Mouse (Mus musculus) skeletal muscle tissue, adult 2 months (tissue): ENCODE measurements around the gene Exoc6.

Experiments used
- DNase-seq: peaks from one replicate; pipeline ENCODE4 v3.0.0-alpha.2; 2012; ENCODE audit warnings: low read depth, low spot score

Exoc6 gene

GRCm38 (mm10) chr19:37686941-37687850, 137.0 kb downstream of the Exoc6 start:
- no peak for DNase-seq

DNA sequence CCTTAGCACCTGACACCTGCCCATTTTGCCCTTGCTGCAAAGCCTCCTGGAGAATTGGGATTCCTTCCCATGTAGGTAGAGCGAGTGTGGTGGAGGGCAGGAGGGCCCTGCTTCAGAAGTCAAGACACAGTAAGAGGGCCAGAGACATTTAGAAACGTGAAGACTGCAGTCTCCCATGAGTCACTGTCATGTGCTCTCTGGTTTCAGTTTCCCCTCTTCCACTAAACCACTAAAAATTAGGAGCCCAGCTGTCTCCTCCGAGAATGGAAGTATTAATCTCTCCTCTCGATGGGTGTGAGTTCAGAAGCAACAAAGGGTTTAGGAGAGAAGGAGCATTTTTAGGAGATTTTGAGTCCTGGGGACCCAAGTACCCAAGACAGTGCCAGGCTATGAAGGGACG, 139.3 kb downstream of the Exoc6 start:
- peak; percentile 4 for DNase-seq

GRCm38 (mm10) chr19:37690716-37691115, 140.5 kb downstream of the Exoc6 start:
- DNase-seq: no peak

DNA sequence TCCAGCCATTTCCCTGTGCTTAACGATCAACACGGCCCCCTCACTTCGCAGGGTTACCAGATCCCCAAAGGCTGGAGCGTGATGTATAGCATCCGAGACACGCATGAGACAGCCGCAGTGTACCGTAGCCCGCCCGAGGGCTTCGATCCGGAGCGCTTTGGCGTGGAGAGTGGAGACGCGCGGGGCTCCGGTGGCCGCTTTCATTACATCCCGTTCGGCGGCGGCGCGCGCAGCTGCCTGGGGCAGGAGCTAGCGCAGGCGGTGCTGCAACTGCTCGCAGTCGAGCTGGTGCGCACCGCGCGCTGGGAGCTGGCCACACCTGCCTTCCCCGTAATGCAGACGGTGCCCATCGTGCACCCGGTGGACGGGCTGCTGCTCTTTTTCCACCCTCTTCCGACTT, 142.7 kb downstream of the Exoc6 start:
- no peak for DNase-seq

DNA sequence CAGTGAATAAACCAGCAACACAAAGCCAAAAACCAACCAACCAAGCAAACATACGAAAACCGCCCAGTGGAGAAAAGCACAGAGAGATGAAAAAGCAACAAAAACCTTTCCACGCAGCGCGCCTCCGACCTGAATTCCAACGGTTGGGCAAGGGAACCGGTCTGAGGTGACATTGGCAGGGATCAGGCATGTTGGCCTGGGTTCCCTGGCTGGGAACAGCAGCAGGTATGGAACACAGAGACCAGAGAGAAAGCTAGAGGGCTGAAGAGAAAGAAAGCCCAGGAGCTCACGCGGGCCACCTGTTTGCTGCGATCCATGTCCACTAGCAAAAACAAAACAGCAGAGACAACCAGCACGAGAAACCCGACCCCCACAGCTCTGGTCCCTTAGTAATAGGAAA, 144.9 kb downstream of the Exoc6 start:
- no peak for DNase-seq

GRCm38 (mm10) chr19:37695762-37696602, 145.8 kb downstream of the Exoc6 start:
- DNase-seq: no peak

DNA sequence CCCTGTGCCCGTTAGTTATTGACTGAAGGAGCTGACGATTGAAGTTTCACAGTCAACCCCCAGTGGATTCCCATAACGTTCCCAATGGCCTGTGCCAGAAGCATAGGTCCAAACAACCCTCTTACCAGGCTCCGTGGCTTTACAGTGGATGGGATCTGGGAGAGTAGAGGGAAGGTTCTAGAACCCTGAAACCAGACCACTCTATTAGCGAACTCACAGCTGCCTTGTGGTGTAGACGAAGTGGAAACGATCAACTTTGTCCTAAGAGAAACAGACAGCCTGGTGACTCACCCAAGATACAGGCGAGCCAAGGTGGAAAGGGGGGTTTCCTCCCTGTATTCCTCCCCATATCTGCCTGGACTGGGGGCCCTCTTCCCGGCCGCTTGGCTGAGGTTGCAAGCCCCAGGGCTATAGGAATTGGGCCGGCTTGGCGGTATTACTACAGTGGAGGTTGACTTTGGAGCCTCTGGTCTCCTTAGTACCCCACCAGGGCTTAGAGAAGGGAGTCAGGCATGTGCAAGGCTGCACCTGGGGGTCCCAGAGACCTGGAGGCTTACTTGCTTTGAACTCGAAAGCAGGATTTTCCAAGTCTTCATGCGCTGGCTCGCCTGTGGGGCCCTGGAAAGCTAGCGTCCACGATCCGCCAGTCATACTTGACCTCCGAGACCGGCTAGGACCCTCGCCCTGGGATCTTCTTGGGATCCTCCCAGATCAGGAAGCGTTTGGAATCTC, 146.6 kb downstream of the Exoc6 start:
- DNase-seq: no peak

GRCm38 (mm10) chr19:37697335-37697636, 147.1 kb downstream of the Exoc6 start:
- DNase-seq: no peak

DNA sequence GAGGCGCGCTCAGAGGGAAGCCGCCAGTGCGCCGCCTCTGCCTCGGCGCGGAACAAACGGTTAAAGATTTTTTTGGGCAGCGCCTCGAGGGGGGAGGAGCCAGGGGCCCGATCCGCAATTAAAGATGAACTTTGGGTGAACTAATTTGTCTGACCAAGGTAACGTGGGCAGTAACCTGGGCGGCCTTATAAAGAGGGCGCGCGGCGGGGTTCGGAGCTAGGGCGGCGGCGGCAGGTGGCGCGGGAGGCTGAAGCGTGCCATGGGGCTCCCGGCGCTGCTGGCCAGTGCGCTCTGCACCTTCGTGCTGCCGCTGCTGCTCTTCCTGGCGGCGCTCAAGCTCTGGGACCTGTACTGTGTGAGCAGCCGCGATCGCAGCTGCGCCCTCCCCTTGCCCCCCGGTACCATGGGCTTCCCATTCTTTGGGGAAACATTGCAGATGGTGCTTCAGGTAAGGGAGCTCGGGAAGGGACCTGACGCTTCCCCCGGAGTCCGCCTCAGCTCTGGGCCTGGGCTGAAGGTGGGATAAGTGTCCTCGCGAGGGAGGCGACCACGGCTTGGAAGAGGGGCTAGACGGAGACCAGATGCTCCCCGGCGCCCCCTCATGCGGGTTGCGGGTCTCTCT, 147.5 kb downstream of the Exoc6 start, which contains the start of gene Cyp26a1:
Cyp26a1 (plus strand) TSS at position 148 of the 622 bp plus-strand sequence.
- DNase-seq: no peak

- DNase-seq: no peak
These were observed 148.3 kb downstream of the Exoc6 start for GRCm38 (mm10) chr19:37698273-37699160.

DNA sequence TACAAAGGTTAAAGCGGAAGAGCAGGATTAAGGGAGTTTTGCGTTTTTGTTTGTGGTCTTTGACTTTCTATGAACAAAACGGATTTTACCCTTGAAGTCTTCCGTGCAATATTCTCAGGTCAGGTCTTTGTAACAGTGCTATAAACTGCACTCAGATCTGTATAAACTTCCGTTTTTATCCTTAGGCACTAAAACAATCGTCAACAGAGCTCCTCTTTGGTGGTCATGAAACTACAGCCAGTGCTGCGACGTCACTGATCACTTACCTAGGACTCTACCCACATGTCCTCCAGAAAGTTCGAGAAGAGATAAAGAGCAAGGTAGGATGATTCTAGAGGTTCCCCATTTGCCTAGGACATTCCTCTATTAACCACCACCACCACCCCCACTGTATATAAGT, 149.5 kb downstream of the Exoc6 start:
- DNase-seq: no peak

GRCm38 (mm10) chr19:37702377-37703076, 152.3 kb downstream of the Exoc6 start:
- no peak for DNase-seq

DNA sequence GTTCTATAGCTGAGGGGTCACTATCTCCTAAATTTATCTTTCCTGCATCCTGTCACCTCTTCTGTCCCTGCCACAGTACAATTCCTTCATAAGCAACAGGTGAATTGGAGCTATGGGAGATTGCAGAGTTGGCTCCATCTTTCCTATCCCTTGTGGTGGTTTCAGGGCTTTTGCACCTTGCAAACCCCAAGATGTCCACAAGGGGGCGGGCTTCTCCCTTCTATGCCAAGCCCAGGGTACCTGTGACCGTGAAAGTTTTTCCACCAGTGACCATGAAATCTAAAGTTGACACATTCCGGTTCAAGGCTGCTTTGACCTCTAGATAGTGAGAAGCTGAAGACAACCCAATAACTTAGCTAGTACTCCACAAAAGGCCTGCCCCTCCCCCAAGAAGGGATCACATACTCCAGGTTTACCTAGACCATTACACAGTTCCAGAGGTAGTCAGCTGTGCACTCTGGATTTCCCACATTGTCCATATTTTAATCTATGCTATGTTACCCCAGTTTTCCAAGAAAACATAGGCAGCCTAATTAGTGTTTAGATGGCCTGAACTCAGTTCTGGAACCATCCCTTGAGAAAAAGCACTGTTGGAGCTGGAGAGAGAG, 153.8 kb downstream of the Exoc6 start:
- peak; percentile 18 for DNase-seq

GRCm38 (mm10) chr19:37705722-37706121, 155.5 kb downstream of the Exoc6 start:
- DNase-seq: no peak

DNA sequence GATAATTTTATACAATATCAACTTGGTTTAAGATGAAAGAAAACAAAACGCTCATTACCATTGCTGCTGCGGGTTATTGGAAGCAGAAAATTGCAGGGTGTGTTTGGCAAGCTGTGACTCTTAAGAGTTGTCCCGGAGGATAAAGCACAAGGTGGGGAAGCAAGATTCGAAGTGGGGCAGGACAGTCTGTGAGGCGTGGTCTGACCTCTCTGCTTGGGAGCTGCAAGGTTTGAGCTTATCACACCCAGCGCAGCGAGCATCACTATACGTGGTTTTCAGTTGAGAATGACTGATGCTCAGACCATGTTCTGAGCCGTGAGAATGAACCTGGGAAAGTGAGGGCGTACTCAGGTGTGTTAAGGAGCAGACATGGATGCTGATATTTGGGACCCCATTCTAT, 164.5 kb downstream of the Exoc6 start:
- DNase-seq: no peak

DNA sequence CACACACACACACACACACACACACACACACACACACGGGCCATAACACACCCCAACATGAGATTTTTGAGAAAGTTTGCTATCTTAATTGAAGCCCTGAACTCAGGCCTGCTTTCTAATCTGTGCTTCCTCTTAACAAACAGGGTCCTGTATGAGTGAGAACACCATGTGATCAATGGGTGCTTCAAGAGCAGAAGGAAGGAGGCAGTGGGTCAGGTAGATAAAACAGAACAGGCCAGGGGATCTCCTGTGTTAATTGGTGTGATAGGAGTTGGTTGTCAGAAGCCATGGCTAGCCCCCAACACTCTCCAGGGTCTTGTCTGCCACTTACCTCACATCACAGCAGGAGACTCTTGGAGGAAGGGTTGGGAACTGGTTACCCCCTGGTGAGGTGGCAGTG, 165.8 kb downstream of the Exoc6 start:
- no peak for DNase-seq

DNA sequence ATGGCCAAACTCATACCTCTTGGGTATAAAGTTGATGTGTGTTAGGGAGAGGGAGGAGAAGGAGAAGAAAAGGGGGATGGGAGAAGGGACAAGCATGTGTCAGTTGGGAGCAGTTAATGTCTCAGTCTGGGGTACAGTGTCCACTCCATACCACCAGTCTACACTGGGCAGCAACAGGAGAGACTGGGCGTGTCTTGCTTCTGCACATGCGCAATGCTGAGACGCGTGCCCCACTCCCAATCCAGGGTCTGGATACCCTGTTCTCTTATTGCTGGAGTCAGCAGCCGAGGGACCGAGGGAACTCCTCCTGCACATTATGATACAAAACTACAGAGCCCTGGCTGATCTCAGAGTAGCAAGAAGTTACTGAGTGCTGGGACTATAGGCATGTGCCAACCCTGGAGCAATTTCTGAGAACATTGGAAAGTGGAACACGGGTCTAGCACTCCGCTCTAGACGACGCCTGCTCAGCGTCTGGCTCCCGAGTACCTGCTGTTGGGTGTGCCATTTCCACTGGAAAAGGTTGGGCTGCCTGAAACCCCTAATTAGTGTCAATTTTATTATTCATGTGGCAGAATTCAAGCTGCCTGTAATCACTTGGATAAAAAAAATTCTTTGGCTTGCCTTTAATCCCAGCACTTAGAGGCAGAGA, 166.4 kb downstream of the Exoc6 start:
- DNase-seq: no peak

- no peak for DNase-seq
These were observed 168.9 kb downstream of the Exoc6 start for GRCm38 (mm10) chr19:37719166-37719565.

- no peak for DNase-seq
These were observed 174.4 kb downstream of the Exoc6 start for GRCm38 (mm10) chr19:37724591-37724990.
